Mouse (Mus musculus) spleen, adult 12 weeks (tissue): Measurements from ENCODE around the gene Map6.

ENCODE experiments used
- DNase-seq: peaks from one replicate; pipeline ENCODE4 v3.0.0; 2022; ENCODE audit warnings: low spot score

Map6 gene

GRCm38 (mm10) chr7:99267251-99267896, at the start of gene Map6:
Map6 (plus strand) TSS chr7:99267447.
- DNase-seq, result no peak

DNA sequence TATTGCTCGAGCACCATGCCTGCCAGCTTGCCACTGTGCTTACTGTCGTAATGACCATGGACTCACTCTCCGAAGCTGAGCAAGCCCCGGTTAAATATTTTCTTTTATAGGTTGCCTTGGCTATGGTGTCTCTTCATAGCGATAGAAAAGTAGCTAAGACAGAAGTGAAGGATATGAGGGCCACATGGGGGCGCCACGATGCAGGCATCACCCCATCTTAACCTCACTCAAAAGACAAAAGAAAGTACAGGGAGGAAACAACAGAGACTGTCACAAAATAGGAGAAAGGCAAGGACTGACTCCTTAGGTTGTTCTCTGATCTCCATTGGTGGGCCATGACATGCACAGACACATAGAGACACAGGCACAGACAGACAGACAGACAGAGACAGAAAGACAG, 43.0 kb upstream of the Map6 start:
- no peak for DNase-seq

GRCm38 (mm10) chr7:99224648-99225190, 42.5 kb upstream of the Map6 start:
- no peak for DNase-seq

- no peak for DNase-seq
These were observed 41.8 kb upstream of the Map6 start for GRCm38 (mm10) chr7:99225421-99225820.

DNA sequence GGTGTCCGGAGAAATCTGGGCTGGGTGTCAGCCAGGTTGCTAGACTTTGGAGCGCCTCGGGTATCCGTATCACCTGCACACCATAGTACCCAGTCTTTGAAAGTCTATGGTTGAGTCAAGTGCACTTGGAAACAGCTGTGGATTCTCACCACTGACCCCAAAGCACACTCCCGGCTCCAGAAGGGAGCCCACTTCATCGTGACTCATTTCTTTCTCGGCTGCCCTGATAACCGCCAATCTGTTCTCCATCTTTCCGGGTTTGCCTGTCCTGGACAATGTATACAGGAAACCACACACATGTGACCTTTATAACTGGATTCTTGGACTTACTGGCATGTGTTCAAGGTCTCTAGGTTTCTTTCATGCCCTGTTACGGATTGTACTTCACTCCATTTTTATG, 40.6 kb upstream of the Map6 start:
- no peak for DNase-seq

DNA sequence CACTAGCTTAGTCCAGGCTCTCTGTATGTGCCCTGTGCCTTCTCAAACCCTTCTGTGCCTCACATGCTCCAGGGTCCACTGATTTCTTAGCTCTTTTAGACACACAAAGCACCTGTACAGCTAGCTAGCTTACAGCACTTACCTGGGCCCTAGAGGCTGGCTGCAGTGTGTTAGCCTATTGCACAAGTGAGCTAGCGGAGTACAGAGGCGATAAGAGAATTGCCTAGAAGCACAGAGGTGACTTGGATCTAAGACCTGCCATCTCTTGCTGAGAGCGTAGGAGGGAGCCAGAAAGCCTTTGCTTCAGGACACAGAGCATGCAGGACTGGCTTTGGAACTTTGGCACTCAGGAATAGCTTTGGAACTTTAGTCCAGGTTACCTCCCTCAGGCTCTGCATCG, 40.0 kb upstream of the Map6 start:
- no peak for DNase-seq

DNA sequence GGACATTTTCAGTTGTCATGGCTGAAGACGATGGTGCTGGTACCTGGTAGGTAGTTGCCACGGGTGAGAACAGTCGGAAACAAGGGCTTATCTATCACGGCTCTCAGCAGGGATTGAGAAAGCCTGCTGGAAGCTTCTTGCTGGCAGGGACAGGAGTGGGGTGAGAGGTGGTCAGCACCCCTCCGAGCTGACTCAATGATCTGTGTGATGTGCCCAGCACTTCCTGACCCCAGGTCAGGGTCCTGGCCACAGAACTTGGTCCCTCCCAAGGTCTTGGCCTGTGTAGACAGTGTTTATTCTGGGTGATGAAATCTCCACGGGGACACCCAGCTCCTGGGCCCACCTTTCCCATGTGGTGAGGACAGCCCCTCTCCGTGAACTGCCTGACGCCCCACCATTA, 38.4 kb upstream of the Map6 start:
- no peak for DNase-seq

DNA sequence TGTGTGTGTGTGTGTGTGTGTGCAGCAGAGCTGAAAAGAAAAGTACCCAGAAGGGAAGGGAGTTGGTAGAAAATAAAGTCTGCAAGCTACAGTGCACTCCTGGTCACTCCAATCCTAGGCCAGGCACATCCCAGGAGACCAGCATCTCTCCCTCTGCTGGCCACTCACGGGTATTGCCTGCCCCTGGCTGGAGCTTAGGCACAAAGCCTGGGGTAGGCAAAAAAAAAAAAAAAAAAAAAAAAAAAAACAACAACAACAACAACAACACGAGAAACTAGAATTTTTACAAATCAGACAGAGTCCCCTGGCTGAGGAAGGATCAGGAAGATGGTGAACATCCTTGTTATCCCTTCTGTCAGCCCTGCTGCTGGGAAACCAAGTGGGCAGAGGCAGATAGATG, 37.8 kb upstream of the Map6 start:
- no peak for DNase-seq

GRCm38 (mm10) chr7:99230061-99230747, 37.0 kb upstream of the Map6 start:
- no peak for DNase-seq

- DNase-seq, result no peak
These were observed 34.7 kb upstream of the Map6 start for GRCm38 (mm10) chr7:99232571-99232970.

DNA sequence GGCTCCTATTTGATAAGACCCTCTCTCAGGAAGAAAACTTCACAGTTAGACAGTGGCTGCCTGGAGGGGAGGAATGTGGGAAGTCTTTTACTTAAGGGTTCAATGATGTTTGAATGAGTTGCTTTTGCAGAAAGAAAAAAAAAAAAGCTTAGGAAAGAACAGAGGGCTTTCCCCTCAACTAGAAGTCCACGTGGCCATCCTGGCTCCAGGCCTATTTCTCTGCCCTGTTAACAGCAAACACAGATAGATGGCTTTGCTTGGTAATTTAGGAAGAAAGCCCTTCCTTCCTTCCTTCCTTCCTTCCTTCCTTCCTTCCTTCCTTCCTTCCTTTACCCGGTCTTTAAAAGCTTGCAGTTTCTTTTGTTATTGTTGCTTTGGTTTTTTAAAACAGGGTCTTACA, 32.3 kb upstream of the Map6 start:
- no peak for DNase-seq

- DNase-seq, result no peak
These were observed 31.6 kb upstream of the Map6 start for GRCm38 (mm10) chr7:99235657-99236056.

DNA sequence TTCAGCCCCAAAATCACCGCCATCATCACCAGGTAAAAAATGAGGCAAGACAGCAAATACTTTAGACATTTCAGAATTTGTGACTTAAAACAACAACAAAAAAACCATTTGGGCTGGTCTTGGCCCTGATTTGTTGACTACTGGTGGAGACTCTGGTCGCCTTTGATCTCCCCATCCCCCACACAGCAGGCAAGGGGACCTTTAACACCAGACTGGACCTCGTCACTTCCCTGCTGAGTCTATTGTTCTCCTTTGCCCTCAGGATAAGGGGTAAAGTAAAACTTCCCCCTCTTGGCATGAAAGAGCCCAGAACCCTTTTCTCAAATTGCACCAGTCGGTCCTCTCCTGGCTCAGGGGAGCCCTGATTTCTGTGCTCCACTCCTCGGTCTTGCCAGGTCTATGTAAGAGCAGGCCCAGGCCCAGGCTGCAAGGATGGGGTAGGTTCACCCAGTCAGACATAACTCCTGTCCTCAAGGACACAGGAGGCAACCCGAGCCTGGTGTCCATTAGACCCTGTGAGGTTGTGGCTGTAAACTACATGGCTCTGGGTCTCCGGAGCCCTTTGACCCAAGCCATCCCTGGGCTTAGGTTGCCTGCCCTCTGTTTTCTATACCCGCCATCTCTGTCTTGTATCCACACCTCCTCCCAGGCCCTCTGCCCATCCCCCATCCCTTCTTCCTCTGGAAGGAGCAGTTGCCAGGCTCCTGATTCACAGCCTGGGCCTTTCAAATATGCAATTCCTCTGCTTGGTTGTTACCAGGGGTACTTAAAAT, 30.2 kb upstream of the Map6 start:
- no peak for DNase-seq

DNA sequence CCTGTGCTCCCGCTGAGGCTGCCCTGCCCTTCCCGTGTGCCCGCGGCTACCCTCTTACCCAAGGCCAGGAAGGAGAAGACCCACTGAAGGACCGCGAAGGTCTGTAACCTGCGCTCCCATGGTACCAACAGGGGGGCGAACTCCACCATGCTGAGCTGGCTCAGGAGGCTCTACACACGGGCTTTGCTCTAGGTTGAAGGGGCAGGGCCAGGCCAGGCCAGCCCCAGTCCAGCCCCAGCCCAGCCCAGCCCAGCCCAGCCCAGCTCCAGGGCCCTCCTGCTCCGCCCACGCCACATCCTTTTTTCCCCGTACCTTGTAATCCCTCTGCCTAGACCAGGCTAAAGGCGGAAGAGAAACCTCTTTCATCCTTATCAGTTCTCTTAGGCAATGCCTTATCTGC, 28.8 kb upstream of the Map6 start, which contains the start of gene Mogat2:
Mogat2 (minus strand) TSS at position 203 of the 400 bp plus-strand sequence.
- no peak for DNase-seq

DNA sequence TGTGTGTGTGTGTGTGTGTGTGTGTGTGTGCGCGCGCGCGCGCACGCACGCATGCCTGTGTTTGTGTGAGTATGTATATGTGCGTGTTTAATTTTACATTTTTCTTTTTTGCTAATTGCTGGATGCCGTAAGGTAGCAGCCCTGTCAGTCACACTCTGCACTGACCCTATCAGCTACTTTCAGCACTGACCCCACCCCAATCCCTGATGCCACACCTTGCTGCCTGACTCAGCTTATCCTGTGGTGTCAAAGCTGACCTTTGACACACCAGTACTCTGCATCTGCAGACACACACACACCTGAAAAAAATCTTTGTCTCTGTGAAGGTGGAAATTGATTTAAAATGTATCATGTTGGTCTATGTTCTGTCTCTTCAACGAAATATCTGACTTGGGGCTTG, 25.1 kb upstream of the Map6 start:
- no peak for DNase-seq

GRCm38 (mm10) chr7:99248157-99248742, 19.0 kb upstream of the Map6 start:
- no peak for DNase-seq

GRCm38 (mm10) chr7:99248906-99249581, 18.2 kb upstream of the Map6 start:
- no peak for DNase-seq

DNA sequence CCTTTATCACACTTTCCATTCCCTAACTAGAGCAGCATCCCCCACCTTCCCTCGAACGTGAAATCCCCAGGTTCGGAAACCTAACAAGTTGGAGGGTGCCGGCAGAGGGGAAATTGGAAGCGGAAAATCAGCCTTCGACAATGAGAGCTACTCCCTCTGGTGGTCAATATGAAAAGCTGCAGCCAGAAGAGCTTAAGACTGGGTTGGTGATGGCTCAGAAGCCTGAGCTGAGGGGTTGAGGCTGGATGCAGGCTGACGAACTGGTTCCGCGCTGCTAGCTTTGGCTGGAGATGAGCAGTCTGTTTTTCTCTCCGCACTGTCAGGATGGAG, 17.7 kb upstream of the Map6 start:
- DNase-seq, result no peak

GRCm38 (mm10) chr7:99250386-99250785, 16.9 kb upstream of the Map6 start:
- DNase-seq, result no peak

DNA sequence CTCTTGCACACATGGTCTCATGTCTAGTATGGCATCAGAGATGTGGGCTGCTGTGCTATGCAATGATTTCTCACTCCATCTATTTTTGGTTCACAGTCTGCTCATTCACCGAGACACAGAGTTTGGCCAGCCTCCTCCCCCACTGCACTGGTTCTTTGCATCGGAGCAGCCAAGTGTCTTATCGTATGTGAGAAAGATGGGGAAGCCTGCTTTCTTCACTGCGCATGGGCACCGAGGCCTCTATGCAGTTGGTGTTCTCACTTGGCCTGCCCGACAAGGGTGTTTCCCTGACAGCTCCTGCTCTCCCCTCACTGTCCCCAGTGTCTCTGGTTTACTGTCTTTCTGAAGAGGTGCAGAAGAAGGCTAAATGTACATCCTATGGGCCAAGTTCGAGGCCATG, 12.2 kb upstream of the Map6 start:
- DNase-seq, result no peak

- no peak for DNase-seq
These were observed 5.3 kb upstream of the Map6 start for GRCm38 (mm10) chr7:99261900-99262299.

GRCm38 (mm10) chr7:99263509-99263908, 3.7 kb upstream of the Map6 start:
- no peak for DNase-seq
